Mouse (Mus musculus): ENCODE measurements around the gene Pbx3. TPM values are rescaled to one million over a fixed set of nuclear protein-coding genes. Genes with fewer than 3 reads are reported as not detected.

The Pbx3 gene
- polyA plus RNA-seq, 1 experiment from 2014 or later: 61.0 TPM

- 12% methylated on average over 6 of the region's 6 CpGs for WGBS
- Histone ChIP-seq H3K4me2 (peak overlapping the region; percentile 19; the same call in 1 of the 2 replicates), H3K27ac (0 out of 2 replicates have a peak overlapping the region, but pooled peaks have one; percentile 19), H3K36me3 (replicated peaks) (no peaks in the 10 kb centered on the region), H3K9ac (no peak overlapping the region), H3K9me3 (no peaks in the 10 kb centered on the region), H3K4me3 (replicated peaks) (no peak overlapping the region), H3K4me1 (peaks cover 41% of the 10 kb centered on the region), H3K27me3 (no peaks in the 10 kb centered on the region)
- ATAC-seq (ENCODE audit: low FRiP score): no peak
Measured at GRCm38 (mm10) chr2:34279726-34280125, 93.2 kb downstream of the Pbx3 start.

- Histone ChIP-seq H3K27me3 (no peaks in the 10 kb centered on the region), H3K4me3 (replicated peaks) (no peak overlapping the region), H3K4me2 (no peak overlapping the region), H3K27ac (no peak overlapping the region), H3K4me1 (peaks cover 24% of the 10 kb centered on the region), H3K36me3 (replicated peaks) (no peaks in the 10 kb centered on the region), H3K9me3 (no peaks in the 10 kb centered on the region), H3K9ac (no peak overlapping the region)
- 52% methylated on average over 10 of the region's 10 CpGs for WGBS
- ATAC-seq (ENCODE audit: low FRiP score): peak; percentile 55; the same call in 1 of the 2 replicates
Measured at GRCm38 (mm10) chr2:34275630-34276193, 97.2 kb downstream of the Pbx3 start.

- Histone ChIP-seq H3K36me3 (replicated peaks) (no peaks in the 10 kb centered on the region), H3K4me2 (no peak overlapping the region), H3K27me3 (no peaks in the 10 kb centered on the region), H3K27ac (no peak overlapping the region), H3K4me1 (peaks cover 30% of the 10 kb centered on the region), H3K4me3 (replicated peaks) (no peak overlapping the region), H3K9me3 (no peaks in the 10 kb centered on the region), H3K9ac (no peak overlapping the region)
- no peak for ATAC-seq (ENCODE audit: low FRiP score)
Measured at GRCm38 (mm10) chr2:34262046-34262445, 110.9 kb downstream of the Pbx3 start.

- Histone ChIP-seq H3K36me3 (replicated peaks) (no peaks in the 10 kb centered on the region), H3K27me3 (no peaks in the 10 kb centered on the region), H3K4me1 (peaks cover 30% of the 10 kb centered on the region), H3K9me3 (no peaks in the 10 kb centered on the region), H3K9ac (no peak overlapping the region), H3K4me3 (replicated peaks) (no peak overlapping the region), H3K27ac (peak overlapping the region; percentile 36; the same call in 1 of the 2 replicates), H3K4me2 (no peak overlapping the region; the same call in 1 of the 2 replicates)
- WGBS: 16% methylated on average over 4 of the region's 4 CpGs
- ATAC-seq (ENCODE audit: low FRiP score): peak; percentile 75
Measured at GRCm38 (mm10) chr2:34260653-34261076, 112.3 kb downstream of the Pbx3 start.

- no peak for ATAC-seq (ENCODE audit: low FRiP score)
- Histone ChIP-seq H3K4me1 (peaks cover 35% of the 10 kb centered on the region), H3K4me3 (replicated peaks) (no peak overlapping the region), H3K36me3 (replicated peaks) (no peaks in the 10 kb centered on the region), H3K4me2 (no peak overlapping the region), H3K27ac (no peak overlapping the region), H3K9ac (no peak overlapping the region), H3K9me3 (no peaks in the 10 kb centered on the region), H3K27me3 (no peaks in the 10 kb centered on the region)
- WGBS: 52% methylated on average over 2 of the region's 2 CpGs
Measured at GRCm38 (mm10) chr2:34258256-34258655, 114.7 kb downstream of the Pbx3 start.

GRCm38 (mm10) chr2:34257611-34258010, 115.3 kb downstream of the Pbx3 start:
- no peak overlapping the region for H3K27ac ChIP-seq
- no peak overlapping the region for H3K4me2 ChIP-seq
- no peaks in the 10 kb centered on the region for H3K9me3 ChIP-seq
- WGBS: 89% methylated on average over 2 of the region's 2 CpGs
- H3K9ac ChIP-seq: no peak overlapping the region
- no peaks in the 10 kb centered on the region for H3K27me3 ChIP-seq
- no peaks in the 10 kb centered on the region for H3K36me3 ChIP-seq (replicated peaks)
- ATAC-seq (ENCODE audit: low FRiP score): no peak
- no peak overlapping the region for H3K4me3 ChIP-seq (replicated peaks)
- peaks cover 38% of the 10 kb centered on the region for H3K4me1 ChIP-seq

GRCm38 (mm10) chr2:34256000-34256553, 116.9 kb downstream of the Pbx3 start:
- WGBS: 54% methylated on average over 6 of the region's 6 CpGs
- H3K27ac ChIP-seq: no peak overlapping the region
- H3K9ac ChIP-seq: no peak overlapping the region
- no peaks in the 10 kb centered on the region for H3K9me3 ChIP-seq
- H3K4me3 ChIP-seq (replicated peaks): no peak overlapping the region
- no peaks in the 10 kb centered on the region for H3K27me3 ChIP-seq
- no peak; the same call in 1 of the 2 replicates for ATAC-seq (ENCODE audit: low FRiP score)
- H3K4me1 ChIP-seq: peaks cover 39% of the 10 kb centered on the region
- no peaks in the 10 kb centered on the region for H3K36me3 ChIP-seq (replicated peaks)
- no peak overlapping the region for H3K4me2 ChIP-seq

GRCm38 (mm10) chr2:34253627-34254026, 119.3 kb downstream of the Pbx3 start:
- no peaks in the 10 kb centered on the region for H3K9me3 ChIP-seq
- H3K27me3 ChIP-seq: no peaks in the 10 kb centered on the region
- no peak overlapping the region for H3K4me2 ChIP-seq
- no peak for ATAC-seq (ENCODE audit: low FRiP score)
- no peak overlapping the region for H3K4me3 ChIP-seq (replicated peaks)
- no peaks in the 10 kb centered on the region for H3K36me3 ChIP-seq (replicated peaks)
- no peak overlapping the region for H3K27ac ChIP-seq
- 49% methylated on average over 1 of the region's 1 CpGs for WGBS
- H3K4me1 ChIP-seq: peaks cover 46% of the 10 kb centered on the region
- H3K9ac ChIP-seq: no peak overlapping the region

- H3K9ac ChIP-seq: no peak overlapping the region
- H3K27me3 ChIP-seq: no peaks in the 10 kb centered on the region
- H3K9me3 ChIP-seq: no peaks in the 10 kb centered on the region
- no peak for ATAC-seq (ENCODE audit: low FRiP score)
- H3K4me2 ChIP-seq: no peak overlapping the region
- H3K4me3 ChIP-seq (replicated peaks): no peak overlapping the region
- H3K27ac ChIP-seq: 0 out of 2 replicates have a peak overlapping the region, but pooled peaks have one; percentile 21
- peaks cover 47% of the 10 kb centered on the region for H3K4me1 ChIP-seq
- H3K36me3 ChIP-seq (replicated peaks): no peaks in the 10 kb centered on the region
- WGBS: 35% methylated on average over 1 of the region's 1 CpGs
Measured at GRCm38 (mm10) chr2:34253111-34253510, 119.8 kb downstream of the Pbx3 start.

GRCm38 (mm10) chr2:34252286-34252685, 120.7 kb downstream of the Pbx3 start:
- Histone ChIP-seq H3K36me3 (replicated peaks) (no peaks in the 10 kb centered on the region), H3K27me3 (no peaks in the 10 kb centered on the region), H3K9me3 (no peaks in the 10 kb centered on the region), H3K4me1 (peaks cover 41% of the 10 kb centered on the region), H3K27ac (no peak overlapping the region), H3K4me2 (no peak overlapping the region), H3K9ac (no peak overlapping the region), H3K4me3 (replicated peaks) (no peak overlapping the region)
- no peak for ATAC-seq (ENCODE audit: low FRiP score)
- WGBS: 29% methylated on average over 3 of the region's 3 CpGs

GRCm38 (mm10) chr2:34249961-34250658, 122.8 kb downstream of the Pbx3 start:
- 3% methylated on average over 18 of the region's 18 CpGs for WGBS
- Histone ChIP-seq H3K4me1 (peaks cover 49% of the 10 kb centered on the region), H3K4me2 (peak overlapping the region; percentile 69), H3K27me3 (no peaks in the 10 kb centered on the region; the same call in 1 of the 2 replicates), H3K4me3 (replicated peaks) (peak overlapping the region; percentile 39), H3K27ac (peak overlapping the region; percentile 92), H3K36me3 (replicated peaks) (no peaks in the 10 kb centered on the region), H3K9ac (peak overlapping the region; percentile 49), H3K9me3 (no peaks in the 10 kb centered on the region)
- peak; percentile 67 for ATAC-seq (ENCODE audit: low FRiP score)

- H3K4me1 ChIP-seq: peaks cover 49% of the 10 kb centered on the region
- H3K27ac ChIP-seq: peak overlapping the region; percentile 92
Measured at GRCm38 (mm10) chr2:34249141-34249960, 123.6 kb downstream of the Pbx3 start.

More at GRCm38 (mm10) chr2:34249141-34249960, 123.6 kb downstream of the Pbx3 start:
- Histone ChIP-seq H3K9ac (peak overlapping the region; percentile 49), H3K27me3 (no peaks in the 10 kb centered on the region; the same call in 1 of the 2 replicates), H3K4me3 (replicated peaks) (peak overlapping the region; percentile 39), H3K9me3 (no peaks in the 10 kb centered on the region), H3K36me3 (replicated peaks) (no peaks in the 10 kb centered on the region), H3K4me2 (peak overlapping the region; percentile 69)
- under 1% methylated on average over 15 of the region's 15 CpGs for WGBS
- peak; percentile 94 for ATAC-seq (ENCODE audit: low FRiP score)

Measured in forebrain, embryonic 12.5 days (tissue).